Mouse (Mus musculus): ENCODE measurements around the gene Rac2.

The Rac2 gene

DNA sequence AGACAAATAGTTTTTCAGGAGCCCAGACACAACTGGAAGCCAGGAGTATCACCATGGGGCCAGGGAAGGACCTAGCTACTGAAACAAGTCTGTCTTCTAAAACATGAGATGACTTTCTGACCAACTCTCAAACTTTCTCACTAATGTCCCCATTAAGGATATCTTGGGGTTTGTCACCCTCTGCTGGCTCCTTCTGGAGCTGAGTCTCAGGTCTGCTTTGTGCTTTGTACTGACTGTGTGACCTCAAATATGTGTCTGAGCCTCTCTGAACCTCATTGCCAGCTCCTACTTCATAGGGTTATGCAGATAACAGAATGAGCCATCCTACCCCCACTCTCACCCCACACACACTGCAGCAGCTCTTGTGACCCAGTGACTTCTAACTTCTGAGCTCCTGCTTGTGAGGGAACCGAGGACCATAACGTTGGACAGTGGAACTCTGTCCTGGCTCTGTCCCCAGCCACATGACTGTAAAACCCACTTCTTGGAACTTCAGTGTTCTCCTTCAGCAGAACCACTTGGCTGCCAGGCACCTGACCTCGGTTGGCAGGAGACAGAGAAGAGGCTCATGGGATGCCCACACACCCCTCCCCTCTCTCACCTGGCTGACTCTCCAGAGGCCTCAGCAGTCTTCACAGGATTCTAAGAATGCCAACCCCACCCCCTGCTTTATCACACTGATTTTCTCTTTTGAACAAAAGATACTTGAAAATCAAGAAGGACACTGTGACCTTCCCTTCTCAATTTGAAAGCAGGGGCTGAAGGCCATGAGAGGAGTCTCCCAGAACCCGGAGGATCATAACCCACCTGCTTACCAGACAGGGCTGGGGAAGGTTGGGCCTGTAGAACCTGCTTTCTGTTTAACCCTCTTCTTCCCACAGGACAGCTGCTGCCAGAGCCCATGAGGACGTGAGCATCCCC is 24.9 kb downstream of the Rac2 start:
- peak; percentile 35 for DNase-seq (ENCODE audit: low read depth, low spot score)

- DNase-seq (ENCODE audit: low read depth, low spot score): no peak
These were observed 26.5 kb downstream of the Rac2 start for GRCm38 (mm10) chr15:78546060-78546459.

DNA sequence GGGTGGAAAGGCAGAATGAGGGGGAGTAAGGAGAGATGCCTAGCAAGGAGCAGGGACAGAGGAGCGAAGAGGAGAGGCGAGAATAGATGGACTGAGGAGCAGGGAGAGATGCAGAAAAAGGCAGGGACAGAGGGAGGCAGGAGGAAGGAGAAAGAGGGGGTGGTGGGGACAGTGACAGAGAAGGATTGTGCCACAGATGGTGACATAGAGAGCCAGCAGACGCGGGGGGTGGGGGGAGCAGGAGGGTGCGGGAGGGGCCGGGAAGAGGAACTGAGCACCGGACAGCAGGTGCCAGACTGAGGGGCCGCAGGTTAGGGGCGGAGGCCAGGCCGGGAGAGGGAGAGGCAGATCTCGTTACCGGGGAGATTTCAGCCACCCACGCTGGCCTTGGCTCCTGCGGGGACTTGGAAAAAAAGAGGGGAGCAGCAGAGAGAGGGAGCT is 28.0 kb downstream of the Rac2 start, which contains the start of gene Sstr3:
Sstr3 (minus strand) TSS at position 125 of the 441 bp plus-strand sequence.
- no peak for DNase-seq (ENCODE audit: low read depth, low spot score)

GRCm38 (mm10) chr15:78544041-78544440 is 28.5 kb downstream of the Rac2 start:
- no peak for DNase-seq (ENCODE audit: low read depth, low spot score)

DNA sequence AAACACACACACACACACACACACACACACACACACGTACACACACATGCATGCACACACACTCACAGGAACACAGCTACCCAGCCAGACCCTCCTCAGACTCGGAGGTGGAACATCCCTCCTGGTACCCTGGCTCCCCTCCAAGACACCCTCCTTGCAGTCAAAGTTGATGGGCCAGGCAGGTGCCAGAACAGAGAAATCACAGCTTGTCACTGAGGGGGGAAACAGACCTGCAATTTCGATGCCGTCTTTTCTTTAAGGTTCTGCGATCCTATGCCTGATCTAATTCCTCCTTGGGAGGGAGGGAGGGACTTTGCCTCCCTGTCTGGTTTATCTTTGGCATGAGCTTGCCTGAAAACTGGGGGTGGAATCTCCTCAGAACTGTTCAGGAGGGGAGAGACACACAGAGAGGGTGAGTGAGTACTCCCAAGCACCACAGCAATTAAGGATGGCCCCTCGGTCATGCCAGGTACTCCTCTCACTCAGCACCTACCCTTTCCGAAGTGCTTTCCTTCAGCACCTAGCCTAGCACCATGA is 29.7 kb downstream of the Rac2 start:
- DNase-seq (ENCODE audit: low read depth, low spot score): no peak

GRCm38 (mm10) chr15:78542098-78542766 is 30.4 kb downstream of the Rac2 start:
- DNase-seq (ENCODE audit: low read depth, low spot score): no peak

- DNase-seq (ENCODE audit: low read depth, low spot score): no peak
These were observed 31.0 kb downstream of the Rac2 start for GRCm38 (mm10) chr15:78541606-78542005.

GRCm38 (mm10) chr15:78541036-78541435 is 31.5 kb downstream of the Rac2 start:
- no peak for DNase-seq (ENCODE audit: low read depth, low spot score)

DNA sequence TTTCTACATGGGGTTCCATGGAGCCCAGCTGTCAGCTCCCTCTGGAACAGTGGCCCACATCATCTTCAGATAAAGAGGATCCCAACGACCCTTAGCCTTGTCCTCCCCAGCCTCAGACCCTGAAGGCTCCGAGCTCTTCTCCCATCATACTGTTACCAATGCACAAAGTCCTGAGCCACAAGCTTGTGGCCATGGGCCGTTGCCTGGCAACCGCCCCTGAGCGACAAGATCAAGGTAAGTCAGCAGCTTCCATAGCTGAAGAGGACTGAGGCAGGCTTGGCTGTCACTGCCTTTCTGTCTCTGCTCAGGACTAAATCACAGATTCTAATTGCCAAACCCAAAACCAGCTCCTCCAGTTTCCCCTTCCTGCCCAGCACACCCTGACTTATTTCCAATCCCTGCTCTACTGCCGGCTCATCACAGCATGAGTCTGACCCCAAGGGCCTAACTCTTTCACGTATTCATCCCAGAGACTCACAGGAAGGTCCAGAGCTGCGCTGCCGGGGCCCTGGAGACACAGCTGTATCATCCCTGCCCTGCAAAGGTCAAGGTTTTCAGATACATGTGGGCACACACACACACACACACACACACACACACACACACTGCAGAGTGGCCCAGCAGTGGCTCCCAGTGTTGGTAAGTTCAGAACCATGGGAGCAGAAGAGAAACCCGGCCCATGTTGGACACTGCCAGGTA is 36.7 kb downstream of the Rac2 start:
- DNase-seq (ENCODE audit: low read depth, low spot score): peak; percentile 42

- no peak for DNase-seq (ENCODE audit: low read depth, low spot score)
These were observed 39.2 kb downstream of the Rac2 start for GRCm38 (mm10) chr15:78533346-78533835.

GRCm38 (mm10) chr15:78532566-78533345 is 39.8 kb downstream of the Rac2 start:
- DNase-seq (ENCODE audit: low read depth, low spot score): no peak

GRCm38 (mm10) chr15:78531901-78532469 is 40.6 kb downstream of the Rac2 start:
- peak; percentile 96 for DNase-seq (ENCODE audit: low read depth, low spot score)

GRCm38 (mm10) chr15:78531451-78531720 is 41.2 kb downstream of the Rac2 start:
- no peak for DNase-seq (ENCODE audit: low read depth, low spot score)

- DNase-seq (ENCODE audit: low read depth, low spot score): no peak
These were observed 41.7 kb downstream of the Rac2 start, which contains the start of gene C1qtnf6 for GRCm38 (mm10) chr15:78530671-78531450. C1qtnf6 (minus strand) TSS chr15:78531416.

GRCm38 (mm10) chr15:78530141-78530540 is 42.4 kb downstream of the Rac2 start:
- no peak for DNase-seq (ENCODE audit: low read depth, low spot score)

- DNase-seq (ENCODE audit: low read depth, low spot score): no peak
These were observed 43.1 kb downstream of the Rac2 start for GRCm38 (mm10) chr15:78529428-78529990.

- no peak for DNase-seq (ENCODE audit: low read depth, low spot score)
These were observed 43.7 kb downstream of the Rac2 start for GRCm38 (mm10) chr15:78528726-78529411.

DNA sequence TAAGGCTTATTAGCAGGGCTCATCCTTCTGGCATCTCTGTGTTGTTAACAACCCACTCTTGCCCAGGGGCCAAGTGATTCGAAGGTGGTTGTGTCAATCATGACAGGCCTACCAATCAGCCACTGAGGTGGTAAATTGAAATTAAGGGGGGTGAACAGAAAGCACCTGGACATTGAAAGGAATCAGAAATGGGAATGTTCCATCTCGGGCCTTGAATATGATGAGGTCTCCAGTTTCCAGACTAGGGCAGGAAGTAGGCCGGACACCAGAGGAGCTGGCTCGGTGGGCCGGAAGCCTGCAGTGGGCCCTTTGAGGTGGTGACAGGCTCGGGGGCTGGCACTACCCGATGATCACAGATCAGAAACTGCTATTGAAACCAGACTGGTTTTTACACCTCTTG is 44.6 kb downstream of the Rac2 start:
- no peak for DNase-seq (ENCODE audit: low read depth, low spot score)

DNA sequence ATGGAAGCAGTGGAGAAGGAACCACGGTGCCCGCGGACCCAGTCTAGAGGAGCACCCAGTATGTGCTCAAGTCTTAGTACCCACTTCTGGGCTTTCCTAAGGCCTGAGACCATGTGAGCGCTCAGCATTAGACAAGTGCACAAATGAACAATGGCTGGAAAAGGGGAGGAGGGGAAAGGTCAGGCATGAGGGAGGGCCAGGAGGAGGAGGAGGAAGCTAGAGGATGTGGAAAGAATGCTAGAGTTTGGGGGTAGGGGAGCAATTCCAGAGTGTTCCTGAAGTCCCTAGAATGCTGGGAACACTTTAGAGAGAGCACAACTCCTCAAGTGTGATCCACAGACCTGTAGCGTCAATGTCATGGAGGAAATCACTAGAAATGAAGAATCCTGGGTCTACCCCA is 48.4 kb downstream of the Rac2 start:
- no peak for DNase-seq (ENCODE audit: low read depth, low spot score)
